Mouse (Mus musculus): ENCODE data around the gene Gcnt1.

DNA sequence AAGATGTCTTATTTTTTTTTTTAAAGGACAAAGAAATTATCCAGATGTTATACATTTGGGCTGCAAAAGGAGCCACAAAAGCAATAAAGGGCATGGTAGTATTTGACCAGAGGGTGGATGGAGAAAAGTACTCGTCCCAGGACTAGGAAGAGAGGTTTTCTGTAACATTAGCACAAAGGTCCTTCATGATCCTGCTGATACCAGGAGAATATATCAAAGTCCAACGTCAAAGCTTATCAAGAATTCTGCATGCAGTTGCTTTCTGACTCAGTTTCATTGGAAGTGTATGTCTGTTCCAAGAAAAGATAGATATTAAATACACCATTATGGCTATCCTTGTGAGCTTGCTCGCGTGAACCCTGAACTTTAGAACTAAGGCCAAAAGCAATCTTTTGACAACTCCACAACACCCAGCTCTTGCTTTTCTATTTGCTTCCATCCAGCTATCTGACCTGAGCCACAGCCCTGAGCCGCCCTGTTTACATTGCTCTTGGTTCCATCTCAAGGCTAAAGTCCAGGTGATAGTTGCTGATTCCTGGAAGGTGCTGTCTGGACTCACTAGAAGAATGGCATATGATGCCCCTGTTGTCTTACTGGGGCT is 37.9 kb upstream of the Gcnt1 start:
- no peak for TF ChIP-seq TCF3 (IDR thresholded peaks at IDR 0.05; ENCODE audit: insufficient read length, low read depth)
- no peak for TF ChIP-seq POLR2A (IDR thresholded peaks at IDR 0.05; ENCODE audit: insufficient read length, low read depth)
- TF ChIP-seq REST (IDR thresholded peaks at IDR 0.05; ENCODE audit: insufficient read depth, insufficient read length) = no peak
- TF ChIP-seq MAX (IDR thresholded peaks at IDR 0.05; ENCODE audit: low read depth) = no peak
- no peak for TF ChIP-seq MYOD1 (IDR thresholded peaks at IDR 0.05; ENCODE audit: control insufficient read depth in 1 of 3, insufficient read length in 2 of 3, low read depth in 2 of 3)
- TF ChIP-seq MYOG (IDR thresholded peaks at IDR 0.05; ENCODE audit: control insufficient read depth in 1 of 3, insufficient read depth in 1 of 3, insufficient read length in 2 of 3, low read depth in 2 of 3) = no peak
- no peak for TF ChIP-seq USF1 (IDR thresholded peaks at IDR 0.05; ENCODE audit: low read depth)
- TF ChIP-seq CEBPB (IDR thresholded peaks at IDR 0.05; ENCODE audit: insufficient read depth, poor library complexity, severe bottlenecking) = no peak
- no peak for TF ChIP-seq E2F4 (IDR thresholded peaks at IDR 0.05; ENCODE audit: insufficient read depth)
